Mouse (Mus musculus) layer of hippocampus, postnatal 14 days (tissue): ENCODE measurements around the gene Sdccag8. TPM values are rescaled to one million over a fixed set of nuclear protein-coding genes. Genes with fewer than 3 reads are reported as not detected.

Experiments used
- DNase-seq, 2 experiments: peaks; one replicate each; pipeline ENCODE4 v3.0.0; 2021 to 2022; ENCODE audit warnings: low spot score in 2 of 2, mixed read lengths in 1 of 2
- total RNA-seq, 2 experiments: library from RNA; stranded (reverse); gene quantifications; 2 replicates each; pipeline ENCODE4 v1.2.3; 2021

Sdccag8 gene
- total RNA-seq, 2 experiments from 2014 or later, result 11.0 to 13.8 TPM

DNA sequence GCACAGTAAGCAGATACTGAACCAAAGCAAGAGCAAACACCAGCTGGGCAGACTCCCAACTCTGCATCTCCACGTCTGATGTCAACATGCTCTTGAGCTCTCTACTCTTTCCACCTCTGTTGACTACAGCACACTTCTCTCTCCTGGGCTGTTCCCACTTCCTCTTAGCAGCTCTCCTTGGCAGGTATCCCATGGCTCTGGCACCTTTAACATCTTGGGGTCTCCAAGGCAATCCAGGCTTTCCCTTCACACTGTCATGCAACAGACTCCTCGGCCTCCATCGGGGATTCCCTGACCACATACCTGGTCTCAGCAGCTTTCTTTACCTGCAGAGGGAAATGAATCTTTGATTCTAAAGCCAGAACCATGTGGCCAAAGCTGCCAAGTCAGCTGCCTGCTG lies 192.9 kb downstream of the Sdccag8 start:
- DNase-seq, result no peak

DNA sequence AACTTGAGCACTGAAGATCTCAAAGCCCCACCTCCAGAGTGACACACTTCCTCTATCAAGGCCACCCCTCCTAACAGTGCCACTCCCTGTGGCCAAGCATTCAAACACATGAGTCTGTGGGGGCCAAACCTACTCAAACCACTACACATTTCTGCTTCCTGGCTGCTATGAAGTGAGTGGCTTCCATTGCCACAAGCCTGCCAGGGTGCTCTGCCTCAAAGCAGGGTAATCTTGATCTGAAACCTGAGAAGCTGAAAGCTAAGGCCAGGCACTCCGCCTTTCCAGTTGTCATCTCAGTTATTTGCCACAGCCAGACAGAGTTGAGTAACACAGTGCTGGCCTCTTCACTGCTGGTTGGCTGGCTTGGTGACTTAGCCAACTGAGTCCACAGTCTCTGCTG lies 194.3 kb downstream of the Sdccag8 start:
- no peak for DNase-seq

DNA sequence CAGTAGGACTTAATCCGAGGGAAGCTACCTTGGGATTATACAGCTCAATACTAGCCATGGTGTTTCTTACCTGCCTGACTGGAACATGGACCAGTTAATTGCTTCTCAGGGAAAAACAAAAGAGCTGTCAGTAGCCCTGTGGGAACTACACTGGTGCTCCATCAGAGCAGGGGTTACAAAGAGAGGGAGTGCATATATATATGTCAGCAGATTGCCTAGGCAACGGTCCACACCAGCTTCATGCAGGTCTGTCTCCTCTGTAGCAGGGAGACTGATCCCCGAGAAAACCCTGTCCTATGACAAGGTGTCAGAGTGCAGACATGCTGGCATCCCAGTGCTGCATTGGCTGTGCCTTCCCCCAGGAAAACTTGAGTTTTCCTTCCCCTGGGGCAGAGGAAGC lies 195.6 kb downstream of the Sdccag8 start:
- DNase-seq, result no peak

DNA sequence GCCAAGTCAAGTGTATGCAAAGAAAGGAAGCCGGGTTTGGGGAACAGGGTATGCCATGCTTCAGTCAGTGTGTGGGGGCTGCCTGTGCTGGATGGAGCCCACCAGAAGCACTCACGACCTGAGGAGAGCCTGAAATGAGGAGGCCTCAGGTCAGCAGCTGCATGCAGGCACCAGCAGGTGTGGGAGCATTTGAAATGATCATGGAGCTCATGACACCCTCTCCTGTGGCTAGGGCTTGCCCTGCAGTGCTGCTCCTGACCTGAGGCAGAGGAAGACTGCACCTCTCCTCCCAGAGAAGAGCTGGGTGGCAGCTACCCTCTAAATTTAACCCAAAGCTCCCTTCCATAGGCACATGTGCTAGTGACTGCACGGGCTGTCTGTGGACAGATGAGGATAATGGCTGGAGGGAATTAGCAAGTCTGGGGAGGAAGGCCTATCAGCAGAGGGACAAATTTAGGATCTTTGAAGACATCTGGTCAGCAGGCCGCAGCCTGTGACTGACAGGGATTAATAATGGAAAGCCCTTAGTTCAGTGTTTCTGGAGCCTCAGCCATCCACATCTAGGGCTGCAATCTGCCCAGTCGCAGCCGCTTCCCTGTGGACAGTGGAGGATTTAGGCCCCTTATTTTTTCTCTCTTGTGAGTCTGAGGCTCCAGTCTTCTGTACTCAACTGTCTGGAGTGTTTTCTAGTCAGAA lies 196.3 kb downstream of the Sdccag8 start:
- no peak for DNase-seq

DNA sequence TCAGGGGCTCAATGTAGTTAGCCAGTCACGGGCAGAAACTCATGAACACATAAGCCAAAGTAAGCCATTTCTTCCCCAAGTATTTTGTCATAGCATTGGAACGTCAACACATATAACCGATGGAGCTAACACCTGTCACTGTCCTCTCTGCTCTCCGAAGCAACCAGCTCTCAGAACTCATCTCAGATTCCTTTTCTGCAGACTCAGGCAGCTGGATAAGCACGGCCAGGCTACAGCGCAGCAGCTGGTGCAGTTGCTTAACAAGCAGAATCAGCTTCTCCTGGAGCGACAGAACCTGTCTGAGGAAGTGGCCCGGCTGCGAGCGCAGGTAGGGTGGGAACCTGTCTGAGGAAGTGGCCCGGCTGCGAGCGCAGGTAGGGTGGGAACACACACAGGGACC lies 197.2 kb downstream of the Sdccag8 start:
- no peak for DNase-seq

DNA sequence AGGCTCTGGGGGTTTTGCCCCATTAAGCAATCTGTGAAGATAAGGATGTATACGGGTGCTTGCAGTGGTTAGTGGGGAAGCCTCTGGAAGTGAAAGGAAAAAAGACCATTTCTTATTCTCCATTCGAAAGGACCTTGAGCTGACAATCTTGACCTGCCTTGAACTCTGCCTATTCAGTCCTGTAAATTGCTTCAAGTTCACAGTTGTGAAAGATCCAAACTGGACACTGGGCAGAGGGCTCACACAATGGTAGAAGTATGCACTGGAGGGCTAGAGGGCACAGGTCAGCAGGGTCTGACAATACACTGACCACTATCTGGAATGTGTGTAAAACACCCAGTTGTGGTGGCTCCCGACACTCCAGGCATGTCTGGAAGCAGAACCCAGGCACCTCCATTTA lies 198.3 kb downstream of the Sdccag8 start:
- DNase-seq, result no peak

DNA sequence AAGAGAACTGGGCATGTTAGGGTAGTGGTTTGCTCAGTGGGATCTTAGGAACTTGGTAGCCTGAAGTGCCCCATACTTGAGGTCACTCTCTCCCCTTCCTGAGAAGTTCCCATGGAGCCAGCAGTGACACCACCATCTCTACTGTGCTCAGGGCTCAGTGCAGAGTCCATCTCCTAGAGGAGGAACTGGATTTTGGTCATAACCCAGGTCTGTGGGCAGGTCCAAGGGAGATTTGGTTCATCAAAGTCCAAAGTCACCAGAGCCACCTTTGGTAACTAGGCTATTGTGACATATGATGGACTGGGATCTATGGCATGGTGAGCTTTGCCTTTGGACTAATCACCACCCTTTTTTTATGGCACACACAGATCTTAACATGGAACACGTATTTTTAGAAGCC lies 198.9 kb downstream of the Sdccag8 start:
- no peak for DNase-seq

DNA sequence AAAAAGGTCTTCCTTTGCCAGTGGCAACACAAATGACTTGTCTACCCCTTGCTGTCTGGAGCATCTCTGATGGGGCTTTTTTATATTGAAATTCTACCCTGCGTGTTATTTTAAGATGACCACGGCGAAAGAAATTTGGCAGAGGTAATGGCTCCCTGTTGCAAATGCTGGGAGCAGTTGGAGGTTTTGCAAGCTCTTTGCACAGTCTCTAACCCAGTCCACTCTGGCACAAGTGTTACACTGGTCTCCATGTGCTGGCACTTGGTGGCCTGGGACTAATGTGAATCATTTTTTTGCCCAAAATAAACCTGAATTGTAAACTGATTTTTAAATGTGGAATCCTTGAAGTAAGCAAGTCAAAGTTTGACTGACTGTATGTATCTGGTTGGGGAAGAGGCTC lies 199.3 kb downstream of the Sdccag8 start:
- DNase-seq, result no peak

DNA sequence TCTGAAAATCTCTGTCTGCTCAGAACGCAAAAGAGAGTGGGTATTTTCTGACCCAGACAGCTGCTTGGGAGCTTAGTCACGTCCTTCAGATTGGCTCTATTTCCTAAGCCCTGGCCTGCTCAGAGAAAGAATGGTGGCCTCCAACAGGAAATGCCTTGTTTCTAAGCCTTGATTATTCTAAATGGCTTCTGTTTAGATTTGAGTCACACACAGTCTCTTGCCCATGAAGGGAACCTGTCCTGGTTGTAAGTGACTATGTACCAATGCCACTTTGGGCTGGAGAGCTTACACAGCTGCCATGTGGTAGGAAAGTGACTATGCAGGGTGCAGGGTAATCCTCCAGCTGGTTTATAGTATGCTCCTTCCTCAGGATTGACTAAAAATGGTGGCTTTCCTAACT lies 199.9 kb downstream of the Sdccag8 start:
- DNase-seq, result no peak

DNA sequence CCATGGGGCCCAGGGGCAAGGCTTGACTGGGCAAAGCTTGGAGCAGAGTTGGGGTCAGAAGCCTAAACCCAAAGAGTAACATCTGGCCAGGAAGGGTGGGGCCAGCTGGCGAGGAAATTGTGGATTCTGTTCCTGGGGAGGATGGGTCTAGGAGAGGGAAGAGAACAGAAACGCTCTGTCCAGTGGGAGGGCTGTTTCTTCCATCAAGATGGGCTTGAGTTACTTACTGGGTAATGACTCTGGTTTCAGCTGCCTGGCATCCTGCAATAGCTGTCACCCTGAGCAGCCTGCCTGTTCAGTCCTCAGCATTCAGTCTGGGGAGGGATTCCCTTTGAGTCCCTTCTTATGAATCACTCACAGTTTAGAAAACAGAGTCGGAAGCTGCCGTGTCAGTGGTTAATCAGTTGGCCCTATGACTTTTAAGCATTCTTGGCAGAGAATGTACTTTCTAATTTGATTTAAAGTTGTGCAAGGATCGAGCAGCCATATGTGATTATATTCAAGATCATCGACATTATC lies 200.5 kb downstream of the Sdccag8 start:
- no peak for DNase-seq

DNA sequence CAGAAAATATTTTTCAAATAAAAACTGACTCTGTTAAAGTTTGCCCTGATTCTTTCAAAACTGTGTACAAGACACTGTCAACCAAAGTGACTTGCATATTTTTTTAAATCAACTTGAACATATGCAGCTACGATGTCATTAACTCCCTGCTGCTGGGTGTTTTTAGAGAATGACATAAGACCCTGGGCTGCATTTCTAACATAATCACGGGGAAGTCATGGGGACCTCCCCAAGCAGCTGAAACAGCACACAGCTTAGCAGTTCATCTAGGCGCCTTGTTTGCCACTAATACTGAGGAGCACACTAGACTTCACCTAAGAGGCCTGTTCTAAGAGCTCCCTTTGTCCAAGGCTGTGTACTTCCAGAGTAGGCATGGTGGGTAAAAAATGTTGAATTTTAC lies 201.5 kb downstream of the Sdccag8 start:
- DNase-seq, result no peak

DNA sequence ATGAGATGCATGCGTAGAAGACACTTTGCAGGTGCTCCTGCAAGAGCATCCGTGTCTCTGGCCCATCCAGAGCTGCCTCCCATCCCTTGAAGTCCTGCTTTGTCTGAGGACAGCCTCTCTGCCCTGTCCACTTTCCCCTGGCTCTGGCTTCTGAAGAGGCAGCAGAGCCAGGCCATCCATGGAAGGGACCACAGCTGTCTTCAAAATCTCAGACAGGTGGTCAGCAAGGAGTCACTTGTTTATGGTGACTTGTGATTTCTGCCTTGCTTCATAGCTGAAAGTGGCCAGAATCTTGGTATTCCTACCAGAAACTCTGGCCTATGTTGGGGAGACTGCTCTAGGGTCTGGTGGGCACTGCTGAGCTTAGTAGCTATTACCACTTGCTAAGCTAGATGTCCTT lies 202.3 kb downstream of the Sdccag8 start:
- DNase-seq, result no peak

DNA sequence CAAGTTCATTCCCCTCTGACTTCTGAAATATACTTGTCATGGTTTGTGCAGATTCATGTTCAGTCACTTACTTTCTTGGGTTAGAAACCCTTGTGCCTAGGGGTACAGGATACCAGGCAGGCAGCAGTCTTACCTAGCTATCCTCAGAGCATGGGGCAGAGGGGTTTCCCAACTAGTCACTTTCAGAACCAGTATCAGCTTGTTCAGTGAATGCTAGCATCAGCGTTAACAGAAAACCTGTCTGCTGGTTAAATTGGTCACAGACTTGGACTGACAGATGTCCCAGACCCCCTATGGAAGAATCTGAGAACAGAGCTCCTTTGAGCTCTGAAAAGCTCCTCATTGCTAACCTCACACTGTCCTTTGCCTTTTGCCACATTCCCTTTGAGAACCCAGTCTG lies 204.3 kb downstream of the Sdccag8 start:
- no peak for DNase-seq

DNA sequence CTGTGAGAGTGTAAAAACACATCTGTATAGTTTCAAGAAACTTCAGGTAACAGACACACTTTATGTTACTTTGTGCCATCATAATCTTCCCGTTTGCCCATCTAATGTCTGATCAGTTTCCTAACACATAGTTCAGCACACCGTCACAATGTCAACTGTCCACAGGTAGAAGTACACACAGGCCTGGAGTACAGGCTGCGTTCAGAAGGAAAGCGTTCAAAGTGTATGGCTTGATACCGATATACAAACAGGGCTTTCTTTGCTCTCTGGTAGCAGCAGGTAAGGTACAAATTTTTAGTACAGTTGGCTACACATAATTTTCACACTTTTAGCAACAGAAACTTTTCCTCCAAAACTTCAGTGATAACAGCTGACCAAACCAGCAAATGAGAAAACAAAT lies 205.2 kb downstream of the Sdccag8 start:
- DNase-seq, result no peak

DNA sequence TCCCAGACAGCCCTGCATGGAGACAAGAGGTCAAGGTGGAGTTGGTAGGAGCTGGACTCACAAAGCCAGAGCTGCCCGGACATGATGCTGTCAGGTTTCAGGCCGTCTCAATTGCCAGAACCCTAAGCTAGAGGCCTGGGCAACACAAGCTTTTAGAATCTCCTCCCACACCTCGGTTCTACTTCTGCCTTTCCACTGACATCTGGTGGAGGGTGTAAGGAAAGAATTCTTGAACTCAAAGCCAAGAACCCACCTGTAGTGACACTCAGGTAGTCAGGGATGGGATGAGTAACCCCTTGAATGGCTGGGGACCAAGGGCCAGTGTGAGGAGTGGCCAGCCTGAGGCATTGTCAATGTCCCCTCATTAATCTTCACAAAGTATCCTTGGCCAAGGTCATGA lies 208.3 kb downstream of the Sdccag8 start:
- DNase-seq, result no peak

DNA sequence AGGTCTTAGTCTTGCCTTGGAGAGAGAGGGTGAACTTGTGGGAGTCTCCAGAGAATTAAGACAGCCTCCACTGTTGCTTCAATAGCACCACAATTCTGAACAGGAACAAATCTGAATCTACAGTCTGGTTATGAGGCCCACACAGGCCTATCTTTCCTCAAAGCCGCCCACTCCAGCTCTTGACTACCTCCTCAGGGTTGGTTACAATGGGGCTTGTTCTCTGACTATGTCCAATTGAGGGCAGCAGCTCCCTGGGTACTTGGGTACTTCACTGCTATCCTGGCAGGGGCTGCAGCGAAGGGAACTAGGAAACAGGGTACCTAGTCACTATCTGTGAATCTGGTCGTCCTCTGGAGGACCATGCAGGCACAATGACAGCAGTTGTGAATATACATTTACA lies 213.2 kb downstream of the Sdccag8 start:
- no peak for DNase-seq

DNA sequence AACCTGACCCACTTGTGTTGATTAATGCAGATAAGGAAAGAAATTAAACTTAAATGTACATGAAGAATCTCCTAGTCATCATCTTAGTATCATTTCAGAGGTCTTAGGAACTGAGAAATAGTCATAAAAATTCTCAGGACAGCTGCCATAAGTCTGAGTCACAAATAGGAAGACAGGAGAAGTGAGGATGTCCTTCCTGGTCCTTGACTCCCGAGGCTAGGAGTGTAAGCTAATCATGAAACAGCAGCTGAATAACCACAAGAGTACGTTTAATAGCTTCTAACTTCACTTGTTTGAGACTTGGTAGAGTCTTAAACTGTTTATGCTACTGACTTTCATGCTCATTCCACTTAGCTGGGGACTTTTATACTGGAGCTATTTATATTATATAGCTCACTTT lies 214.6 kb downstream of the Sdccag8 start:
- DNase-seq, result no peak

DNA sequence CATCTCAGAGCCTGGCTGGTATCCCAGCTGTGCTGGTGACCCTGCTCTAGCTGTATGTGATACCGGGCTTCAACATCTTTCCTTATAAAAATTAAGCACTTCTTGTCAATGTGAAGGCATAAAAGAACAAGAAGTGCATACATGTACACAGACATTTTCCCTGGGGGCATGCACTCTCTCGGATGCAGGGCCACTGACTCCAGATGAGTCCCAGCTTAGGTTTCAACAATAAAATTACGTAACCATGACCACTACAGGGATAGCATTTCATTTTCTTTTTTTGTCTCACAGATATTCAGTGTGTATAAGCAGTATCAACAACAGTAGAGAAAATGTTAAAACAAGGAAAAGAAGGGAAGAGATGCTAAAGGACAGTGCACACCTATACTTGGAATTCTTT lies 216.2 kb downstream of the Sdccag8 start:
- no peak for DNase-seq

DNA sequence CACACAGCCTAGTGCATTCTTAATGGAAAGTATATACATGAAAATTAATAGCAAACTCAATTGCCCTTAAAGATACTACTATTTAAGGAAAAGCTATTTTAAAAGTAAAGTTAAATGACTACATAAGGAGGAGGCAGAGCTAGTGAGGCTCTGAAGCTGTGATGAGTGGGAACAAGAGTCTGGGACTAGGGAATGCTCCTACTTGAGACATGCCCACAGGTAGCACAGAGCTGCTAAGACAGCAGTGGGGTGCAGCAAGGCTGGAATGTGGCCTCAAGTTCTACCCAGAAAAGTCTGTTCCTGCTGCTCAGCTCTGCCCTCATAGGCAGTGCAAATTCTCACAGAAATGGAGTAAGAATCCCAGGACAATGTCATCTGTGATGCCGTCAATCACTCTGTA lies 216.7 kb downstream of the Sdccag8 start:
- DNase-seq, result no peak

DNA sequence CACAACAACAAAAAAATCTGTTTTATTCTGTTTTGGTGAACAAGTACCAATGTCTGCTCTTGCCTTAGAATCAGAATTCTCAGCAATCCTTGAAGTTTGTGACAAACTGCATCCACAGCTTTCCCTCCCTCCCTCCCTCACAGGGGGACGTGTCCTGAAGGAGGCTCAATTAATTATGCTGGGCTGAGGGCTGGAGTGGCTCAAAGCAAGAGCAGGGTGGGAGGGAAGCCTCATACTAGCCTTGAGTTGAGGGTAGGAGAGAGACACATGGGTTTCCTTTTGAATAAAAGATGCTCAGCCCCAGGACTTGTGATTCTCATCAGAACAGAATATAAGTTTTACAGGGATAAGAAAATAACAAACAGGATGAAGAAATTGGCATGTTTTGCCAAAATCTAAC lies 217.8 kb downstream of the Sdccag8 start:
- DNase-seq, result no peak

DNA sequence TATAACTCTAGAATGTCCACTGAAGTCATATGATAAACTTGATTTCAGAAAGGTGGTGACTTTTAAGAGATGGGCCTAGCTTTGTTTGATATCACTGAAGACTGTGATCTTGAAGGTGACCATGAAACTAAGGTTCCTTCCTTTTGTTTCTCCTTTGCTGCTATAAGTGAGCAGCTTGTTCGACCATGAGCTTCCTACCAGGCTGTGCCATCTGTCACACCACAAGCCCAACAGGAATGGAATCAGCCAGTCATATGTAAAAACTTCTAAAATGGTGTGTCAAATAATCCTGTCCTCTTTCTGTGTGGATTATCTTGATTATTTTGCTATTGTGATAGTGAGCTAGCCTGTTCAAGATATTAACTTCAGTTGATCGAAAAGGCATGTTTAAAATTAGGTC lies 221.0 kb downstream of the Sdccag8 start:
- DNase-seq, result no peak

DNA sequence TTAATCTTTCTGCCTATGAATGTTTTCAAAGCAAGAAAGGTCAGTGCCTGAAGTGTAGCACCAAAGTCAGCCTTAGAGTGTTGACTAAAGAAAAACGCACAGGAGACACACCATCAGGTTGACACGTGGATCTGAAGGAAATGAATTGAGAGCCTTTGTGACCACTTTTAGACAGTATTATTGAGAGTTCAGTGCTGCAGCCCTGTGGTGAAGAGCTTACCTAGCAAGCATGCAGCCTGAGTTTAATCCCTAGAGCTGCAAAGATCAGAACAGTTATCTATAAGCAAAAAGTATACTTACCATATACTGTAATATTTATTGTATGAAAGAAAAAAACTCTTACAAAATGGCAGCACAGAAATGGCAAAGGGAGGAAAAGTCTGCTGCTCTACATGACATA lies 223.9 kb downstream of the Sdccag8 start:
- DNase-seq, result no peak

DNA sequence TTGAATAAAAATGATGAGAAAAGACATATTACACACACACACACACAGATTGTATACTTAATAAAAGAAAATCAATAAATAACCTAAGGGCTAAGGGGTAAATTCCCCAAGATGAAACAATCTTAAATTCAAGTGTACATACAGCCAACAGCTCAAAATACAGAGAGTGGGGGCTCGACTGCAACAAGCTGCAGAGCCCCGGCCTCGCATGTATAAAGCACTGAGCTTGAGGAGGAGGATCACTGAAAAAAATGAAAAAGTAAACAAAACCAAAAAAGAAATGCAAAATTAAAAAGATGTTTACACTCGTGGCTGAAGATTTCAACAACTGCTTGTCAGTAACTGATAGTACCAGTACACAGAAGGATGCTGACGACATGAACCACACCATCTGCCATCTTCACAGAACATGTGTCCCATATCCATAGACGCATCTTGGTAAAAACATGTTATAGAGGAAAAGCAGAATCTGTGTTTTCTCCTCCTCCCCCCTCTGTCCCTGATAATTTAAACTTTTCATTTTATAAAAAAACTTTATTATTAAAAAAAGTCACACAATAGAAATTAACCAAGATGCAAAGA lies 224.7 kb downstream of the Sdccag8 start:
- DNase-seq, result peak in 1 of 2 experiments; percentile 66
